Mouse (Mus musculus): Measurements from ENCODE around the gene Olfr1113. TPM values are rescaled to one million over a fixed set of nuclear protein-coding genes. Genes with fewer than 3 reads are reported as not detected.
"Not testable (repeated sequence)": the region's sequence is repeated elsewhere in the genome, so short reads cannot be mapped to it uniquely, and the experiment has no call there.

The Olfr1113 gene
- not detected in 2 replicates for polyA plus RNA-seq (2012; ENCODE audit: insufficient read depth, insufficient read length, low replicate concordance, missing spikeins)

GRCm38 (mm10) chr2:87208670-87209069 is at the start of gene Olfr1113:
TSS of gene Olfr1113 (plus strand) at chr2:87208970.
- no peaks in the 10 kb centered on the region for H3K4me1 ChIP-seq (ENCODE audit: control insufficient read depth, insufficient read depth, low read length)
- WGBS = 88% methylated on average over 2 of the region's 2 CpGs
- TF ChIP-seq CTCF (IDR thresholded peaks at IDR 0.05; ENCODE audit: insufficient read depth, low read depth, low read length) = no peak
- TF ChIP-seq POLR2A (IDR thresholded peaks at IDR 0.05; ENCODE audit: insufficient read depth, low read depth, low read length) = no peak
- H3K4me3 ChIP-seq (ENCODE audit: insufficient read depth, low read depth, low read length) = no peak within 1 kb of the TSS
- H3K27ac ChIP-seq (ENCODE audit: insufficient read depth, low read depth, low read length) = no peak within 1 kb of the TSS

- 74% methylated on average over 2 of the region's 2 CpGs for WGBS
- not testable (repeated sequence) for H3K4me3 ChIP-seq (ENCODE audit: insufficient read depth, low read depth, low read length); H3K4me1 ChIP-seq (ENCODE audit: control insufficient read depth, insufficient read depth, low read length); H3K27ac ChIP-seq (ENCODE audit: insufficient read depth, low read depth, low read length)
Observed at GRCm38 (mm10) chr2:87167731-87168130, 41.0 kb upstream of the Olfr1113 start.

- H3K4me3 ChIP-seq (ENCODE audit: insufficient read depth, low read depth, low read length) = no peak within 1 kb of the TSS
- no peaks in the 10 kb centered on the region for H3K4me1 ChIP-seq (ENCODE audit: control insufficient read depth, insufficient read depth, low read length)
- no peak within 1 kb of the TSS for H3K27ac ChIP-seq (ENCODE audit: insufficient read depth, low read depth, low read length)
- 88% methylated on average over 1 of the region's 1 CpGs for WGBS
- TF ChIP-seq POLR2A (IDR thresholded peaks at IDR 0.05; ENCODE audit: insufficient read depth, low read depth, low read length) (no peak), CTCF (IDR thresholded peaks at IDR 0.05; ENCODE audit: insufficient read depth, low read depth, low read length) (no peak)
Observed at GRCm38 (mm10) chr2:87187498-87187897, 21.3 kb upstream of the Olfr1113 start, which contains the start of gene Olfr1112. TSS of gene Olfr1112 (plus strand) at chr2:87187798.

- H3K27ac ChIP-seq (ENCODE audit: insufficient read depth, low read depth, low read length) = no peak within 1 kb of the TSS
- no peak for TF ChIP-seq POLR2A (IDR thresholded peaks at IDR 0.05; ENCODE audit: insufficient read depth, low read depth, low read length)
- no peak for TF ChIP-seq CTCF (IDR thresholded peaks at IDR 0.05; ENCODE audit: insufficient read depth, low read depth, low read length)
- WGBS = 77% methylated on average over 2 of the region's 2 CpGs
- H3K4me3 ChIP-seq (ENCODE audit: insufficient read depth, low read depth, low read length) = no peak within 1 kb of the TSS
- H3K4me1 ChIP-seq (ENCODE audit: control insufficient read depth, insufficient read depth, low read length) = no peaks in the 10 kb centered on the region
Observed at GRCm38 (mm10) chr2:87247713-87248112, 38.9 kb downstream of the Olfr1113 start, which contains the start of gene Olfr1115. TSS of gene Olfr1115 (plus strand) at chr2:87248013.

Other genes starting within 250 kb of the Olfr1113 start
- gene Olfr1099, start 248.3 kb upstream of the Olfr1113 start, polyA plus RNA-seq (2012; ENCODE audit: insufficient read depth, insufficient read length, low replicate concordance, missing spikeins) = not detected in 2 replicates
- gene Olfr1100, start 229.0 kb upstream of the Olfr1113 start, polyA plus RNA-seq (2012; ENCODE audit: insufficient read depth, insufficient read length, low replicate concordance, missing spikeins) = not detected in 2 replicates
- not detected in 2 replicates for gene Olfr1101, start 217.7 kb upstream of the Olfr1113 start, polyA plus RNA-seq (2012; ENCODE audit: insufficient read depth, insufficient read length, low replicate concordance, missing spikeins)
- gene Olfr1102, start 210.6 kb upstream of the Olfr1113 start, polyA plus RNA-seq (2012; ENCODE audit: insufficient read depth, insufficient read length, low replicate concordance, missing spikeins) = not detected in 2 replicates
- gene Olfr1104, start 181.9 kb upstream of the Olfr1113 start, polyA plus RNA-seq (2012; ENCODE audit: insufficient read depth, insufficient read length, low replicate concordance, missing spikeins) = not detected in 2 replicates
- gene Olfr1105, start 172.4 kb upstream of the Olfr1113 start, polyA plus RNA-seq (2012; ENCODE audit: insufficient read depth, insufficient read length, low replicate concordance, missing spikeins) = not detected in 2 replicates
- gene Olfr1106, start 156.7 kb upstream of the Olfr1113 start, polyA plus RNA-seq (2012; ENCODE audit: insufficient read depth, insufficient read length, low replicate concordance, missing spikeins) = not detected in 2 replicates
- gene Olfr1107, start 133.2 kb upstream of the Olfr1113 start, polyA plus RNA-seq (2012; ENCODE audit: insufficient read depth, insufficient read length, low replicate concordance, missing spikeins) = not detected in 2 replicates
- gene Olfr1109, start 113.0 kb upstream of the Olfr1113 start, polyA plus RNA-seq (2012; ENCODE audit: insufficient read depth, insufficient read length, low replicate concordance, missing spikeins) = not detected in 2 replicates
- not detected in 2 replicates for gene Olfr259, start 94.4 kb upstream of the Olfr1113 start, polyA plus RNA-seq (2012; ENCODE audit: insufficient read depth, insufficient read length, low replicate concordance, missing spikeins)
- not detected in 2 replicates for gene Olfr1110, start 68.7 kb upstream of the Olfr1113 start, polyA plus RNA-seq (2012; ENCODE audit: insufficient read depth, insufficient read length, low replicate concordance, missing spikeins)
- not detected in 2 replicates for gene Olfr1111, start 56.3 kb upstream of the Olfr1113 start, polyA plus RNA-seq (2012; ENCODE audit: insufficient read depth, insufficient read length, low replicate concordance, missing spikeins)
- gene Olfr1112, start 21.2 kb upstream of the Olfr1113 start, polyA plus RNA-seq (2012; ENCODE audit: insufficient read depth, insufficient read length, low replicate concordance, missing spikeins) = not detected in 2 replicates
- not detected in 2 replicates for gene Olfr1115, start 39.0 kb downstream of the Olfr1113 start, polyA plus RNA-seq (2012; ENCODE audit: insufficient read depth, insufficient read length, low replicate concordance, missing spikeins)
- not detected in 2 replicates for gene Olfr1116, start 58.6 kb downstream of the Olfr1113 start, polyA plus RNA-seq (2012; ENCODE audit: insufficient read depth, insufficient read length, low replicate concordance, missing spikeins)
- not detected in 2 replicates for gene Olfr1118, start 98.6 kb downstream of the Olfr1113 start, polyA plus RNA-seq (2012; ENCODE audit: insufficient read depth, insufficient read length, low replicate concordance, missing spikeins)
- not detected in 2 replicates for gene Olfr1120, start 145.8 kb downstream of the Olfr1113 start, polyA plus RNA-seq (2012; ENCODE audit: insufficient read depth, insufficient read length, low replicate concordance, missing spikeins)
- gene Olfr1121, start 160.9 kb downstream of the Olfr1113 start, polyA plus RNA-seq (2012; ENCODE audit: insufficient read depth, insufficient read length, low replicate concordance, missing spikeins) = not detected in 2 replicates
- gene Olfr1122, start 176.9 kb downstream of the Olfr1113 start, polyA plus RNA-seq (2012; ENCODE audit: insufficient read depth, insufficient read length, low replicate concordance, missing spikeins) = not detected in 2 replicates
- not detected in 2 replicates for gene Olfr1123, start 207.7 kb downstream of the Olfr1113 start, polyA plus RNA-seq (2012; ENCODE audit: insufficient read depth, insufficient read length, low replicate concordance, missing spikeins)
- gene Olfr1124, start 221.3 kb downstream of the Olfr1113 start, polyA plus RNA-seq (2012; ENCODE audit: insufficient read depth, insufficient read length, low replicate concordance, missing spikeins) = not detected in 2 replicates
- gene Olfr1126, start 245.0 kb downstream of the Olfr1113 start, polyA plus RNA-seq (2012; ENCODE audit: insufficient read depth, insufficient read length, low replicate concordance, missing spikeins) = not detected in 2 replicates

Measured in olfactory bulb, adult 2 months (tissue).